Mouse (Mus musculus) midbrain, embryonic 13.5 days (tissue): ENCODE measurements around the gene Nusap1. TPM values are rescaled to one million over a fixed set of nuclear protein-coding genes. Genes with fewer than 3 reads are reported as not detected.
"Not testable (repeated sequence)": the region's sequence is repeated elsewhere in the genome, so short reads cannot be mapped to it uniquely, and the experiment has no call there.

Source experiments
- ATAC-seq: fragments of 200-750 bp; cut with Nextera tagmentation; 2 replicates; pipeline ENCODE4 v1.8.0; 2017; ENCODE audit warnings: mild to moderate bottlenecking, moderate TSS enrichment, moderate library complexity
- H3K27ac ChIP-seq: fragments of 300-500 bp; sonication (generic); 2 replicates; pipeline ENCODE4 v1.5.1; 2015; ENCODE audit warnings: inconsistent platforms, mild to moderate bottlenecking, moderate library complexity
- H3K27me3 ChIP-seq: fragments of 300-500 bp; sonication (generic); 2 replicates; pipeline ENCODE4 v1.6.1; 2015; ENCODE audit warnings: mild to moderate bottlenecking, inconsistent platforms
- H3K36me3 ChIP-seq: fragments of 300-500 bp; sonication (generic); 2 replicates; pipeline ENCODE4 v1.6.1; 2015; ENCODE audit warnings: mild to moderate bottlenecking, inconsistent platforms
- H3K4me1 ChIP-seq: fragments of 300-500 bp; sonication (generic); replicated peaks from 2 replicates; pipeline ENCODE4 v1.6.1; 2015; ENCODE audit warnings: inconsistent platforms
- H3K4me2 ChIP-seq: fragments of 300-500 bp; sonication (generic); replicated peaks from 2 replicates; pipeline ENCODE4 v1.6.1; 2015; ENCODE audit warnings: moderate library complexity, mild to moderate bottlenecking, inconsistent platforms
- H3K4me3 ChIP-seq: fragments of 300-500 bp; sonication (generic); replicated peaks from 2 replicates; pipeline ENCODE4 v1.5.1; 2015; ENCODE audit warnings: mild to moderate bottlenecking, inconsistent platforms
- H3K9ac ChIP-seq: fragments of 300-500 bp; sonication (generic); replicated peaks from 2 replicates; pipeline ENCODE4 v1.6.1; 2015; ENCODE audit warnings: mild to moderate bottlenecking, inconsistent platforms
- H3K9me3 ChIP-seq: fragments of 300-500 bp; sonication (generic); 2 replicates; pipeline ENCODE4 v1.6.1; 2016; ENCODE audit warnings: mild to moderate bottlenecking, inconsistent platforms
- WGBS: fragments of 180-500 bp; shearing (Covaris S2); methylation state at CpG from one replicate; pipeline ENCODE4 v1.1.7; 2015; 5-methylcytosine and 5-hydroxymethylcytosine counted together
- polyA plus RNA-seq: library from polyadenylated mRNA; unstranded; fragments of >200 nt; fragmentation: Nextera tagmentation; extraction: Ambion mirVana; gene quantifications from 2 replicates; pipeline ENCODE4 v1.2.1, GENCODE M21; 2015

The Nusap1 gene
- polyA plus RNA-seq, 1 experiment from 2014 or later, result 35.7 TPM

DNA sequence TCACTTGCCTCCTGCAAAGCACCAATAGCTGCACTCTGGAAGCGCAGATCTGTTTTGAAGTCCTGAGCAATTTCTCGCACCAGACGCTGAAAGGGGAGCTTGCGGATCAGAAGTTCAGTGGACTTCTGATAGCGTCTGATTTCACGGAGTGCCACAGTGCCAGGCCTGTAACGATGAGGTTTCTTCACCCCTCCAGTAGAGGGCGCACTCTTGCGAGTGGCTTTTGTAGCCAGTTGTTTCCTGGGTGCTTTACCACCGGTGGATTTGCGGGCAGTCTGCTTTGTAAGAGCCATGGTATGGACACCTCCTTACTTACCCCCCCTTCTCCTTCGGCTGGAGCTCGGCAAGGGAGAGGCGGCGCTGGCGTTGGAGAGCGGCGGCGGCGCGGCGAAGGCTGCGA, 47.6 kb downstream of the Nusap1 start:
- not testable (repeated sequence) for H3K4me2 ChIP-seq, H3K36me3 ChIP-seq, H3K27me3 ChIP-seq, H3K9me3 ChIP-seq, H3K27ac ChIP-seq, H3K4me3 ChIP-seq, H3K9ac ChIP-seq, ATAC-seq
- WGBS, result 70% methylated on average over 22 of the region's 23 CpGs
- H3K4me1 ChIP-seq, result peaks cover 11% of the 10 kb centered on the region

DNA sequence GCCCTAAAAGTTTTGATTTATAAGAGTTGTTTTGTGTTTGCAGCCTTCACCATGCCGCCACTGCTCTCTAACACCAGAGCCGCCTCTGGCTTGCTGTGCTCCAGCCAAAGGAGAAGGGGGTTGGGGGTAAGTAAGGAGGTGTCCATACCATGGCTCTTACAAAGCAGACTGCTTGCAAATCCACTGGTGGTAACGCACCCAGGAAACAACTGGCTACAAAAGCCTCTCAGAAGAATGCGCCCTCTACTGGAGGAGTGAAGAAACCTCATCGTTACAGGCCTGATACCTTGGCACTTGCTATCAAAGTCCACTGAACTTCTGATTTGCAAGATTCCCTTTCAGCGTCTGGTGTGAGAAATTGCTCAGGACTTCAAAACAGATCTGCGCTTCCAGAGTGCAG, 50.9 kb downstream of the Nusap1 start:
- H3K36me3 ChIP-seq, result no peaks in the 10 kb centered on the region
- H3K4me3 ChIP-seq, result no peak overlapping the region
- no peak overlapping the region for H3K27ac ChIP-seq
- H3K4me1 ChIP-seq, result peaks cover under 1% of the 10 kb centered on the region; the same call in 1 of the 2 replicates
- H3K9me3 ChIP-seq, result no peaks in the 10 kb centered on the region
- ATAC-seq, result no peak
- WGBS, result 12% methylated on average over 7 of the region's 7 CpGs
- H3K9ac ChIP-seq, result no peak overlapping the region
- H3K4me2 ChIP-seq, result no peak overlapping the region
- H3K27me3 ChIP-seq, result peaks cover 7% of the 10 kb centered on the region

DNA sequence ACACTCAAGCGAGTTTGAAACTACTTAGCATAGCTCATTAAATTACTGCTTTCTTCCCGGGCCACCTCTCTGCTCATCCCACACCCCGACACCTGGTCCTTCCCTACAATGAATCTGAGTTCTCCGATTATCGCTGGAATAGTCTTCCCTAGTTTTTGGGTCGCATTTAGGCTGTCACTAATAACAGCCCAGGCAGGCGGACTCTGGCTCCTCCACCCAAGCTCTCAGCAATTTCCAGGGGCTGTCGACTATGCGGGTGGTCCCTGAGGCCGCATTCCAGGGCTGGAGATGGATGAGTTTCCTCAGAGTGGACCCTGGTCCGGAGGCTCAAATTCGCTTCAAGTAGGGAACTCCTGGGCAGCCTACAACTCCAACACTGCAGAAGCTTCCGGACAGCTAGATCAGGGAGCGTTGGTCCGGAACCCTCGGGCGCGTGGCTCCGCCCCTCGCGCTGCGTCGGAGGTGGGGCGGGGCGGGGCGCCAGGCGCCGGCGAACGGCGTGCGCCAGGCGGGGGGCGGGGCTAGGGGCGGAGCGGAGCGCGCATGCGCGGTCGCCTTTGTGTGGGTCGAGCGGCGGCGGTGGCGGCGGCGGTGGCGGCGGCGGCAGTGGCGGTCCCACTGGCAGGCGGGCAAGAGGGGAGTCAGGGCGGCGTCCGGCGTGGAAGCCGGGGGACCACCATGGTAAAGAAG, 56.6 kb downstream of the Nusap1 start, which contains the start of gene Rtf1:
TSS of gene Rtf1 (plus strand) at position 544 of the 690 bp plus-strand sequence.
- peak within 1 kb of the TSS; percentile 88 for H3K27ac ChIP-seq
- H3K9me3 ChIP-seq, result no peaks in the 10 kb centered on the region
- H3K9ac ChIP-seq, result peak within 1 kb of the TSS; percentile 99
- no peaks in the 10 kb centered on the region for H3K36me3 ChIP-seq
- H3K4me1 ChIP-seq, result peaks cover 26% of the 10 kb centered on the region
- peak within 1 kb of the TSS; percentile 100 for H3K4me3 ChIP-seq
- H3K4me2 ChIP-seq, result peak within 1 kb of the TSS; percentile 90
- 1% methylated on average over 54 of the region's 58 CpGs for WGBS
- peaks cover 5% of the 10 kb centered on the region; the same call in 1 of the 2 replicates for H3K27me3 ChIP-seq
- ATAC-seq, result peak; percentile 97

DNA sequence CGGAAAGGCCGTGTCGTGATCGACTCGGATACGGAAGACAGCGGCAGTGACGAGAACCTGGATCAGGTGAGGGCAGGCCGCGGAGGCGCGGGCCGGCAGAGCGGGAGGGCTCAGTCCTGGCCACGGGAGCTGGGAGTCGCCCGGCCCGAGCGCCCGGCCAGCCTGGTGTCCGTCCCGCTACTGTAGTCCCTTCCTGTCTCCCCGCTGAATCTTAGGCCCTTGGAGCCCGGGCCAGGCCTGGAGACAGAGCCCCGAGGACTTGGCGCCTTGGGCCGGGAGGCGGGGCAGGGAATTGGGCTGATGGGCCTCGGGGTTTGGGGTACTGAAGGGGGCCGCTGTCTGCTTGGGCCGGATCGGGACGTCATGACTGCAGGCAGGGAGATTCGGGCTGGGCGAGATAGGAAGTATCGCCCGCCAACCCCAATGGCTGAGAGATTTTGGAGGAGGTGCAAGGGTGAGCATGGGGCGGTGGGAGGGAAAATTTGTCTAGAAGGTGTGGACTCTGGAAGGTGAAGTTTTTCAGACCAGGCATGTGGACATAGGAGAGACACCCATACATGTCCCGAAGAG, 57.2 kb downstream of the Nusap1 start:
- ATAC-seq, result peak; percentile 93
- H3K27me3 ChIP-seq, result peaks cover 5% of the 10 kb centered on the region; the same call in 1 of the 2 replicates
- H3K9ac ChIP-seq, result peak overlapping the region; percentile 99
- H3K36me3 ChIP-seq, result no peaks in the 10 kb centered on the region
- peak overlapping the region; percentile 88 for H3K27ac ChIP-seq
- under 1% methylated on average over 37 of the region's 39 CpGs for WGBS
- peak overlapping the region; percentile 100 for H3K4me3 ChIP-seq
- H3K4me2 ChIP-seq, result peak overlapping the region; percentile 90
- H3K4me1 ChIP-seq, result peaks cover 26% of the 10 kb centered on the region
- H3K9me3 ChIP-seq, result no peaks in the 10 kb centered on the region

DNA sequence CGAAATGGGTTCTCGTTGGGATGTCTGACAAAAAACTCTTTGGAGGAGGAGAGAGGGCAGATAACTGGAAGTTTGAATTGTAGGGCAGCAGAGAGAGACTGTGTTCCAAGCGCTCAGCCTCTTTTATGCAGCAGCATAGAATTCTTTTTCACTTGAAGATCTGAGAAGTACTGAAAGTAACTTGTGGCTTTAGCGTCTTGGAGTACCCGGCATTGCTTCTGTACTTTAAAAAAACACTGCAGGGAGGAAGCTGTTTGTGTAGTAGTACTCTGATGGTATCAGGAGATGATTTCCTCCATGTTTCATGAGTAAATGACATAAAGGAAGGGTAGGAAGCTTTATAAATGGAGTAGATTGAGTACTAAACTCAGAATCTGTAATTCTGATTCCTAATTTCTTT, 57.7 kb downstream of the Nusap1 start:
- H3K9ac ChIP-seq, result peak overlapping the region; percentile 99
- peaks cover 5% of the 10 kb centered on the region; the same call in 1 of the 2 replicates for H3K27me3 ChIP-seq
- H3K9me3 ChIP-seq, result no peaks in the 10 kb centered on the region
- H3K27ac ChIP-seq, result no peak overlapping the region
- H3K4me2 ChIP-seq, result peak overlapping the region; percentile 90
- peak overlapping the region; percentile 100 for H3K4me3 ChIP-seq
- no peaks in the 10 kb centered on the region for H3K36me3 ChIP-seq
- WGBS, result 9% methylated on average over 5 of the region's 5 CpGs
- H3K4me1 ChIP-seq, result peaks cover 26% of the 10 kb centered on the region
- no peak for ATAC-seq

DNA sequence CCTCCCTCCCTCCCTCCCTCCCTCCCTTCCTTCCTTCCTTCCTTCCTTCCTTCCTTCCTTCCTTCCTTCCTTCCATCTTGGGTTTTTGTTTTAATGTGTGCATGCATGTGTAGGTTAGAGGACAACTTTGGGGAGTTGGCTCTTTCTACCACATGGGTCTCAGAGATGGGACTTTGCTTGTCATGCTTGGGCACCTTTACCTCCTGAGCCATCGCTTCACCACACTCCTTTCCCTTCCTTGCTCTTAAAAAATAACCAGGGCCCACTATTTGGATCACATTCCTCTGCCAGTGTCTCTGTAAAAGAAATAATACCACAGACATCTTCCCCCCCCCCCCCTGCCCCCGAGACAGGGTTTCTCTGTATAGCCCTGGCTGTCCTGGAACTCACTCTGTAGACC, 65.6 kb downstream of the Nusap1 start:
- Histone ChIP-seq H3K4me2 (no peak overlapping the region), H3K4me3 (no peak overlapping the region), H3K36me3 (peaks cover 11% of the 10 kb centered on the region), H3K27me3 (no peaks in the 10 kb centered on the region), H3K4me1 (peaks cover 5% of the 10 kb centered on the region; the same call in 1 of the 2 replicates), H3K9ac (no peak overlapping the region), H3K9me3 (no peaks in the 10 kb centered on the region), H3K27ac (no peak overlapping the region)
- no peak for ATAC-seq
- WGBS, result 94% methylated on average over 2 of the region's 2 CpGs

DNA sequence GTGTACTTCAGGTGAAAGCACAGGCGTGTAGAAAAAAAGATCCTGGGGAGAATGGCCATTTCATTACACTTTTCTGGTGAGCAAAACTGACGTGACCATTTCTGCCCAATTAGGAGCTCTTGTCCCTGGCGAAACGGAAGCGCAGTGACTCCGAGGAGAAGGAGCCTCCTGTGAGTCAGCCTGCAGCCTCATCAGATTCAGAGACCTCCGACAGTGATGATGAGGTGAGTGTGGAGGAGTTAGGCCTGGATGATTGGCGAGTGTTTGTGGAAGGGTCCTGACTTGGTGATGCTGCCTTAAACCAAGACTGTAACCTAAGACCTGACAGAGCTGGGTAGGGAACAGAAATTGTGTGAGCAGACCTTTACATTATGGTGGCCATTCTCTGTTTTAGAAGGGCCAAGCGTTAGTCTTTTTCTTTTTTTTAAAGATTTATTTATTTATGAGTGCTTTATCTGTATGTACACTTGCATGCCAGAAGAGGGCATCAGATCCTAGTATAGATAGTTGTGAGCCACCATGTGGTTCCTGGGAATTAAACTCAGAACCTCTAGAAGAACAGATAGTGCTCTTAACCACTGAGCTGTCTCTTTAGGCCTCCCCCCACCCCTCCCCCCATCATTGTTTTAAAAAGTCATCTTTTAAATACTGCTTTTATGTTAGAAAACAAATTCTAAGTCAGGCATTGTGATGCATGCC, 74.1 kb downstream of the Nusap1 start:
- Histone ChIP-seq H3K36me3 (peaks cover 29% of the 10 kb centered on the region), H3K27ac (no peak overlapping the region), H3K4me3 (no peak overlapping the region), H3K9ac (no peak overlapping the region), H3K27me3 (no peaks in the 10 kb centered on the region), H3K9me3 (no peaks in the 10 kb centered on the region), H3K4me1 (no peaks in the 10 kb centered on the region), H3K4me2 (no peak overlapping the region)
- 78% methylated on average over 9 of the region's 9 CpGs for WGBS
- ATAC-seq, result no peak

DNA sequence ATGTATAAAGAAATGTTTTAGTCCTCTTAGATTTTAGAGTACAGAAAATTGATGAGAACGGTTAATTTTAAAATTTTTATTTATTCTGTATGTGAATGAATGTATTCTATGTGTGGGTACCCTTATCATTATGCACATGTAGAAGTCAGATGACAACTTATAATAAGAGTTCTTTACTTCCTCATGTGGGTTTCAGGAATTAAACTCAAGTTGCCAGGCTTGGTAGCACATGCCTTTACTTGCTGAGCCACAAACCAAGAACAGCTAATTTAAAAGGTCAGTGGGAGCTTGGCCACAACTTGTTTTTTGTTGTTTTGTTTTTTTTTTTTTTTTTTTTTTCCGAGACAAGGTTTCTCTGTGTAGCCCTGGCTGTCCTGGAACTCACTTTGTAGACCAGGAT, 76.7 kb downstream of the Nusap1 start:
- Histone ChIP-seq H3K27me3 (no peaks in the 10 kb centered on the region), H3K4me1 (no peaks in the 10 kb centered on the region), H3K9ac (no peak overlapping the region), H3K4me2 (no peak overlapping the region), H3K27ac (no peak overlapping the region), H3K36me3 (peaks cover 18% of the 10 kb centered on the region), H3K4me3 (no peak overlapping the region), H3K9me3 (no peaks in the 10 kb centered on the region)
- whole genome bisulfite sequencing, result over 99% methylated on average over 2 of the region's 2 CpGs
- ATAC-seq, result no peak

DNA sequence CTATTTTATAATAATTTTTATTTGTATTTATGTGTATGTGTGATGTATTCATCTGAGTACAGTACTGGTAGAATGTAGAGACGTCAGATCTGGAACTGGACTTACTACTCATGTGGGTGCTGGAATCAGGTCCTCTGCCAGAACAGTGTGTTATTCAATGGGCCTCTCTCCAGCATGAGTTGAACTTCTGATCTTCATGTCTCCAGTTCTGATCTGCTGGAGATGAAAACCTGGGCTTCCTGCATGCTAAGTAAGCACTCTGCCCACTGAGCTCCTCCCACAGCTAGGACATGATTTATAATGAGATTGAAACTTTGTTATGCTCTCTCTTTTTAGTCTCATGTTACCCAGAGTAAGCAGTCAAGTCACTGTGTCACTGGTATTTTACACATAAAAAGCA, 78.0 kb downstream of the Nusap1 start:
- Histone ChIP-seq H3K9me3 (no peaks in the 10 kb centered on the region), H3K27me3 (no peaks in the 10 kb centered on the region), H3K36me3 (peaks cover 25% of the 10 kb centered on the region), H3K4me3 (no peak overlapping the region), H3K4me2 (no peak overlapping the region), H3K4me1 (no peaks in the 10 kb centered on the region), H3K27ac (no peak overlapping the region), H3K9ac (no peak overlapping the region)
- 89% methylated on average over 1 of the region's 1 CpGs for WGBS
- ATAC-seq, result no peak

DNA sequence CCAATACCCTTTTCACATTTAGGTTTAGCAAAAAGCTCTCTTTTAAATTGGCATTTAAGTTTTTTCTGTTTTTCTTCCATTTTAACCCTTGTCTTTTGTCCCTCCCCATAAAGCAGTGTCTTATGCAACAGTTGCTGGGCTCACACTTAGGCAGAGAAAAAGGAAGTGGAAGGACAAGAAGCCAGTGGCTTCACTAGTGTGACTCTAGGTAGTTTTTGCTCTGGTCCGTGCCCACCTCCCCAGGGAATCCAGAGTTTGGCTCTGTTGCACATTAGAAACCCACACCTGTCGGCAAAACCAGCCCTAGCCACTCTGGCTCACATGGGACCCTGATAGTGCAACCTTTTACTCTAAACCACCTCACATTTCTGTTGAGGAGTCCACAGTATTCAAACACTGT, 80.4 kb downstream of the Nusap1 start:
- ATAC-seq, result no peak
- no peaks in the 10 kb centered on the region for H3K4me1 ChIP-seq
- 98% methylated on average over 2 of the region's 2 CpGs for WGBS
- no peak overlapping the region for H3K9ac ChIP-seq
- H3K27ac ChIP-seq, result no peak overlapping the region
- no peak overlapping the region for H3K4me2 ChIP-seq
- H3K27me3 ChIP-seq, result no peaks in the 10 kb centered on the region
- H3K4me3 ChIP-seq, result no peak overlapping the region
- peaks cover 27% of the 10 kb centered on the region for H3K36me3 ChIP-seq
- no peaks in the 10 kb centered on the region for H3K9me3 ChIP-seq

DNA sequence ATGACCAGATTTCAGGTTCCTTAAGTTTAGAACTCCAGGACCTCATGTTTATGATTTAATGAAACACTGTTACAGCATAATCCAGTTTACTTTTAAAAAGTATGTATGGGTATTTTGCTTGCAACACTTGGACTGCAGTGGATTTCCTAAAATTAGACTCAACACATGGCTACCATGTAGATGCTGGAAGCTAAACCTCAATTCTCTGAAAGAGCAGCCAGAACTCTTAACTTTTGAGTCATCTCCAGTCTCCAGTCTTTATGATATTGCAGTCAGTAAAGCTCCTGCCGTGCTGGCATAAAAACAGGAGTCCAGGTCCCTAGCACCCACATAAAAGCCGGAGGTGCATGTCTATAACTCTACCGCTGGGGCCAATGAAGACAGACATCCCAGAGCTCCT, 81.9 kb downstream of the Nusap1 start:
- ATAC-seq, result no peak
- Histone ChIP-seq H3K4me2 (no peak overlapping the region), H3K27me3 (no peaks in the 10 kb centered on the region), H3K9me3 (no peaks in the 10 kb centered on the region), H3K36me3 (0 out of 2 replicates have a peak, but pooled peaks cover 21% of the 10 kb centered on the region), H3K9ac (no peak overlapping the region), H3K4me1 (no peaks in the 10 kb centered on the region), H3K4me3 (no peak overlapping the region), H3K27ac (no peak overlapping the region)
- 92% methylated on average over 3 of the region's 3 CpGs for WGBS
